Mouse (Mus musculus) stomach, postnatal 0 days (tissue): ENCODE measurements around the gene Txndc5. TPM values are rescaled to one million over a fixed set of nuclear protein-coding genes. Genes with fewer than 3 reads are reported as not detected.

Experiments used
- ATAC-seq: fragments of 200-750 bp; cut with Nextera tagmentation; 2 replicates; pipeline ENCODE4 v1.8.0; 2017; ENCODE audit not compliant: low FRiP score, low TSS enrichment
- DNase-seq: peaks from one replicate; pipeline ENCODE4 v3.0.0-alpha.2; 2016; ENCODE audit warnings: low spot score
- H3K27ac ChIP-seq: fragments of 300-500 bp; sonication (generic); replicated peaks from 2 replicates; pipeline ENCODE4 v1.5.1; 2014; ENCODE audit warnings: mild to moderate bottlenecking, control low read depth
- H3K27me3 ChIP-seq: fragments of 300-500 bp; sonication (generic); 2 replicates; pipeline ENCODE4 v1.6.1; 2014; ENCODE audit warnings: low read length; ENCODE audit not compliant: control insufficient read depth, insufficient read depth
- H3K36me3 ChIP-seq: fragments of 300-500 bp; sonication (generic); 2 replicates; pipeline ENCODE4 v1.6.1; 2014; ENCODE audit warnings: low read length, mixed read lengths; ENCODE audit not compliant: control insufficient read depth, insufficient read depth
- H3K4me1 ChIP-seq: fragments of 300-500 bp; sonication (generic); replicated peaks from 2 replicates; pipeline ENCODE4 v1.6.1; 2014; ENCODE audit warnings: antibody characterized with exemption; ENCODE audit not compliant: control insufficient read depth, insufficient read depth
- H3K4me2 ChIP-seq: fragments of 300-500 bp; sonication (generic); replicated peaks from 2 replicates; pipeline ENCODE4 v1.6.1; 2014; ENCODE audit warnings: low read depth, mild to moderate bottlenecking, control low read depth, moderate library complexity
- H3K4me3 ChIP-seq: fragments of 300-500 bp; sonication (generic); 2 replicates; pipeline ENCODE4 v1.5.1; 2014; ENCODE audit warnings: low read depth, low read length, control low read depth
- H3K9ac ChIP-seq: fragments of 300-500 bp; sonication (generic); 2 replicates; pipeline ENCODE4 v1.6.1; 2014; ENCODE audit warnings: mild to moderate bottlenecking, low read length, control low read depth, mixed read lengths
- H3K9me3 ChIP-seq: fragments of 300-500 bp; sonication (generic); 2 replicates; pipeline ENCODE4 v1.6.1; 2016; ENCODE audit warnings: low read length; ENCODE audit not compliant: control insufficient read depth
- CTCF ChIP-seq: IDR thresholded peaks from 2 replicates; pipeline ENCODE4 v1.5.1; 2016; ENCODE audit warnings: antibody characterized with exemption, low read depth, mild to moderate bottlenecking, moderate library complexity
- EP300 ChIP-seq: optimal IDR thresholded peaks from 2 replicates; pipeline ENCODE3; 2016; ENCODE audit warnings: antibody characterized with exemption
- WGBS: fragments of 180-500 bp; shearing (Covaris S2); extraction: QIAGEN DNeasy Blood & Tissue Kit; methylation state at CpG from one replicate; pipeline ENCODE4 v1.1.7; 2014; 5-methylcytosine and 5-hydroxymethylcytosine counted together
- polyA plus RNA-seq: library from polyadenylated mRNA; unstranded; fragments of >200 nt; fragmentation: Nextera tagmentation; extraction: Ambion mirVana; gene quantifications from 2 replicates; pipeline ENCODE4 v1.2.1, GENCODE M21; 2015

Gene Txndc5
- polyA plus RNA-seq, 1 experiment from 2014 or later, result 183 TPM

GRCm38 (mm10) chr13:38548681-38549080 lies 20.1 kb upstream of the Txndc5 start:
- no peak for DNase-seq
- Histone ChIP-seq H3K27ac (no peak overlapping the region), H3K4me1 (no peaks in the 10 kb centered on the region), H3K9me3 (no peaks in the 10 kb centered on the region), H3K4me3 (no peak overlapping the region), H3K4me2 (no peak overlapping the region), H3K36me3 (no peaks in the 10 kb centered on the region), H3K27me3 (no peaks in the 10 kb centered on the region), H3K9ac (no peak overlapping the region)
- ATAC-seq, result no peak
- 75% methylated on average over 5 of the region's 5 CpGs for WGBS
- no peak for TF ChIP-seq EP300
- TF ChIP-seq CTCF, result peak; percentile 34

- Histone ChIP-seq H3K4me1 (no peaks in the 10 kb centered on the region), H3K36me3 (no peaks in the 10 kb centered on the region), H3K9me3 (no peaks in the 10 kb centered on the region), H3K9ac (no peak overlapping the region), H3K27me3 (no peaks in the 10 kb centered on the region), H3K4me3 (no peak overlapping the region), H3K27ac (no peak overlapping the region), H3K4me2 (no peak overlapping the region)
- 73% methylated on average over 5 of the region's 5 CpGs for WGBS
- DNase-seq (no peak), ATAC-seq (no peak)
- TF ChIP-seq EP300 (no peak), CTCF (no peak)
Measured at GRCm38 (mm10) chr13:38547717-38548116, 19.1 kb upstream of the Txndc5 start.

- WGBS, result 83% methylated on average over 4 of the region's 4 CpGs
- no peak for ATAC-seq
Measured at GRCm38 (mm10) chr13:38546754-38547153, 18.1 kb upstream of the Txndc5 start.

GRCm38 (mm10) chr13:38545460-38545859 lies 16.8 kb upstream of the Txndc5 start:
- H3K27me3 ChIP-seq, result no peaks in the 10 kb centered on the region
- DNase-seq (no peak), ATAC-seq (no peak)
- no peak overlapping the region for H3K4me3 ChIP-seq
- H3K9ac ChIP-seq, result no peak overlapping the region
- WGBS, result 70% methylated on average over 3 of the region's 3 CpGs
- H3K9me3 ChIP-seq, result no peaks in the 10 kb centered on the region
- H3K4me2 ChIP-seq, result no peak overlapping the region
- H3K27ac ChIP-seq, result no peak overlapping the region
- H3K36me3 ChIP-seq, result no peaks in the 10 kb centered on the region
- TF ChIP-seq EP300 (no peak), CTCF (no peak)
- no peaks in the 10 kb centered on the region for H3K4me1 ChIP-seq

More at GRCm38 (mm10) chr13:38546754-38547153, 18.1 kb upstream of the Txndc5 start:
- Histone ChIP-seq H3K4me2 (no peak overlapping the region), H3K27me3 (no peaks in the 10 kb centered on the region), H3K9ac (no peak overlapping the region), H3K9me3 (no peaks in the 10 kb centered on the region), H3K27ac (no peak overlapping the region), H3K4me3 (no peak overlapping the region), H3K36me3 (no peaks in the 10 kb centered on the region), H3K4me1 (no peaks in the 10 kb centered on the region)
- TF ChIP-seq EP300 (no peak), CTCF (no peak)
- no peak for DNase-seq

GRCm38 (mm10) chr13:38544769-38545445 lies 16.3 kb upstream of the Txndc5 start:
- no peak for TF ChIP-seq CTCF
- TF ChIP-seq EP300, result no peak

GRCm38 (mm10) chr13:38543455-38544125 lies 15.0 kb upstream of the Txndc5 start:
- Histone ChIP-seq H3K4me1 (no peaks in the 10 kb centered on the region), H3K36me3 (no peaks in the 10 kb centered on the region), H3K27ac (no peak overlapping the region), H3K9ac (no peak overlapping the region), H3K9me3 (no peaks in the 10 kb centered on the region), H3K4me2 (no peak overlapping the region), H3K27me3 (no peaks in the 10 kb centered on the region), H3K4me3 (no peak overlapping the region)
- 87% methylated on average over 8 of the region's 8 CpGs for WGBS
- no peak for TF ChIP-seq CTCF
- no peak for TF ChIP-seq EP300
- no peak for ATAC-seq
- DNase-seq, result no peak

More at GRCm38 (mm10) chr13:38544769-38545445, 16.3 kb upstream of the Txndc5 start:
- WGBS, result 63% methylated on average over 8 of the region's 8 CpGs
- H3K4me2 ChIP-seq, result no peak overlapping the region
- no peaks in the 10 kb centered on the region for H3K27me3 ChIP-seq
- no peak overlapping the region for H3K4me3 ChIP-seq
- H3K36me3 ChIP-seq, result no peaks in the 10 kb centered on the region
- ATAC-seq (0 out of 2 replicates have a peak, but pooled peaks have one; percentile 53), DNase-seq (no peak)
- no peak overlapping the region for H3K9ac ChIP-seq
- H3K9me3 ChIP-seq, result no peaks in the 10 kb centered on the region
- no peaks in the 10 kb centered on the region for H3K4me1 ChIP-seq
- no peak overlapping the region for H3K27ac ChIP-seq
